Mouse (Mus musculus): ENCODE data around the gene Ptprn.

Ptprn gene

GRCm38 (mm10) chr1:75222926-75223325 is 41.4 kb downstream of the Ptprn start:
- DNase-seq (ENCODE audit: low spot score): no peak

GRCm38 (mm10) chr1:75221538-75221937 is 42.8 kb downstream of the Ptprn start:
- no peak for DNase-seq (ENCODE audit: low spot score)

- DNase-seq (ENCODE audit: low spot score): no peak
Measured at GRCm38 (mm10) chr1:75219531-75219930, 44.8 kb downstream of the Ptprn start, which contains the start of gene Tuba4a. Tuba4a (minus strand) TSS chr1:75219865.

GRCm38 (mm10) chr1:75219078-75219477 is 45.2 kb downstream of the Ptprn start:
- peak; percentile 39 for DNase-seq (ENCODE audit: low spot score)

GRCm38 (mm10) chr1:75218227-75219001 is 45.9 kb downstream of the Ptprn start:
- no peak for DNase-seq (ENCODE audit: low spot score)

- no peak for DNase-seq (ENCODE audit: low spot score)
Measured at GRCm38 (mm10) chr1:75217893-75218226, 46.4 kb downstream of the Ptprn start.

- DNase-seq (ENCODE audit: low spot score): no peak
Measured at GRCm38 (mm10) chr1:75216797-75217585, 47.3 kb downstream of the Ptprn start.

- no peak for DNase-seq (ENCODE audit: low spot score)
Measured at GRCm38 (mm10) chr1:75215785-75216184, 48.5 kb downstream of the Ptprn start.

GRCm38 (mm10) chr1:75214886-75215285 is 49.4 kb downstream of the Ptprn start:
- no peak for DNase-seq (ENCODE audit: low spot score)

GRCm38 (mm10) chr1:75214442-75214841 is 49.9 kb downstream of the Ptprn start:
- no peak for DNase-seq (ENCODE audit: low spot score)

- DNase-seq (ENCODE audit: low spot score): no peak
Measured at GRCm38 (mm10) chr1:75213096-75213495, 51.2 kb downstream of the Ptprn start.

- DNase-seq (ENCODE audit: low spot score): no peak
Measured at GRCm38 (mm10) chr1:75212542-75212941, 51.8 kb downstream of the Ptprn start.

- no peak for DNase-seq (ENCODE audit: low spot score)
Measured at GRCm38 (mm10) chr1:75211141-75211708, 53.1 kb downstream of the Ptprn start.

- DNase-seq (ENCODE audit: low spot score): peak; percentile 96
Measured at GRCm38 (mm10) chr1:75210136-75211087, 53.9 kb downstream of the Ptprn start, which contains the start of the genes Glb1l and Stk16. Glb1l (minus strand) TSS chr1:75210813. Stk16 (plus strand) TSS chr1:75210838.

GRCm38 (mm10) chr1:75208967-75209678 is 55.2 kb downstream of the Ptprn start:
- DNase-seq (ENCODE audit: low spot score): peak; percentile 34

- no peak for DNase-seq (ENCODE audit: low spot score)
Measured at GRCm38 (mm10) chr1:75201236-75201635, 63.1 kb downstream of the Ptprn start.

Data from ovary, postnatal 10 days (tissue).